Comparison of ENCODE assay signal across 26 mouse cellular contexts in genomic region chr12:71630386-71630785, GRCm38 (mm10).
DNase-seq lines count a peak whose midpoint lies in the region; ATAC-seq lines count a peak whose summit lies in the region.
"Had no signal": no experiment of that assay in that cellular context is flagged by ENCODE, and none has a peak within 500 bp of the region (broad histone marks: within the 10 kb centered on the region; RNA-seq: fewer than 3 reads in every experiment).

No protein-coding gene starts in this region.

- no peaks in the 10 kb centered on the region for H3K36me3 ChIP-seq in kidney, embryonic 15.5 days
- H3K36me3 ChIP-seq: embryonic facial prominence, embryonic 12.5 days; embryonic facial prominence, embryonic 15.5 days; heart, embryonic 12.5 days; heart, embryonic 15.5 days had no signal

- H3K4me2 ChIP-seq in kidney, embryonic 15.5 days = no peak overlapping the region
- H3K4me2 ChIP-seq: embryonic facial prominence, embryonic 12.5 days; embryonic facial prominence, embryonic 15.5 days; heart, embryonic 12.5 days; heart, embryonic 15.5 days; hindbrain, embryonic 14.5 days had no signal

- H3K27me3 ChIP-seq in kidney, embryonic 15.5 days = no peaks in the 10 kb centered on the region
- H3K27me3 ChIP-seq: embryonic facial prominence, embryonic 12.5 days; embryonic facial prominence, embryonic 15.5 days; heart, embryonic 12.5 days; heart, embryonic 15.5 days had no signal

- intact Hi-C loops in heart, postnatal 10 days (cut with DNase I) = no loop called here

- DNase-seq in heart, adult 11 months = peak; percentile 80
- DNase-seq in heart, postnatal 10 days = no peak
- no peak for DNase-seq in kidney, adult 18-20 months
- peak; percentile 86 for DNase-seq in ZHBTc4 (ENCODE audit: low read depth, low spot score)
- DNase-seq in cerebellum, postnatal 4 days (ENCODE audit: low spot score in 2 of 2) = no peak
- no peak for DNase-seq in urinary bladder, postnatal 36 days (ENCODE audit: low spot score in 2 of 2)
- DNase-seq: cerebellum, adult 11 months; cerebellum, adult 2 months; cerebellum, adult 9-11 months; cerebellum, postnatal 25 days; embryo, embryonic 11 days; forebrain, postnatal 0 days; gastrocnemius, adult 2 months; gastrocnemius, postnatal 14 days; heart, adult 18-20 months; heart, postnatal 14 days; heart, postnatal 4 days had no signal

- no peak overlapping the region for H3K4me3 ChIP-seq in kidney, embryonic 15.5 days (replicated peaks)
- H3K4me3 ChIP-seq: embryonic facial prominence, embryonic 12.5 days; embryonic facial prominence, embryonic 15.5 days; gastrocnemius, adult 2 months; heart, embryonic 12.5 days; heart, embryonic 15.5 days had no signal

- H3K9ac ChIP-seq in kidney, embryonic 15.5 days = no peak overlapping the region
- H3K9ac ChIP-seq: embryonic facial prominence, embryonic 12.5 days; embryonic facial prominence, embryonic 15.5 days; forebrain, postnatal 0 days; heart, embryonic 12.5 days; heart, embryonic 15.5 days; hindbrain, embryonic 14.5 days had no signal

- no peak for ATAC-seq in kidney, embryonic 15.5 days (replicated peaks; ENCODE audit: low FRiP score)
- ATAC-seq: forebrain, embryonic 14.5 days; forebrain, postnatal 0 days; hindbrain, postnatal 0 days; inflammation-experienced regulatory T-cells, adult 6 months had no signal

- 91% methylated on average over 3 of the region's 3 CpGs for WGBS in kidney, embryonic 15.5 days

- H3K9me3 ChIP-seq in kidney, embryonic 15.5 days (replicated peaks) = no peaks in the 10 kb centered on the region
- H3K9me3 ChIP-seq: embryonic facial prominence, embryonic 12.5 days; embryonic facial prominence, embryonic 15.5 days; heart, embryonic 12.5 days; heart, embryonic 15.5 days had no signal

- 0 out of 2 replicates have a peak overlapping the region, but pooled peaks have one; percentile 0 for H3K27ac ChIP-seq in kidney, embryonic 15.5 days
- H3K27ac ChIP-seq: embryonic facial prominence, embryonic 12.5 days; embryonic facial prominence, embryonic 15.5 days; gastrocnemius, adult 2 months; heart, embryonic 15.5 days; hindbrain, embryonic 14.5 days; hindbrain, postnatal 0 days had no signal

- peaks cover 36% of the 10 kb centered on the region for H3K4me1 ChIP-seq in kidney, embryonic 15.5 days

Comparison
In these comparisons a context has a peak if more than half of its experiments do, and no peak if none do; other contexts are left out.
1. DNase-seq: peak in heart, adult 11 months (single experiment) and ZHBTc4 (single experiment); none in heart, postnatal 10 days (0 of 2), kidney, adult 18-20 months (single experiment), cerebellum, postnatal 4 days (0 of 2) and urinary bladder, postnatal 36 days (0 of 2).